Mouse (Mus musculus): ENCODE results near the gene Apoc2.
"Not testable (repeated sequence)": the region's sequence is repeated elsewhere in the genome, so short reads cannot be mapped to it uniquely, and the experiment has no call there.

The Apoc2 gene

GRCm38 (mm10) chr7:19698907-19699826, 21.4 kb upstream of the Apoc2 start, which contains the start of gene Apoe:
Gene Apoe, minus strand, starts transcription at chr7:19699188.
- DNase-seq: peak; percentile 55 to 79

- DNase-seq: peak in 1 of 2 experiments; percentile 46
Measured at GRCm38 (mm10) chr7:19697949-19698906, 20.5 kb upstream of the Apoc2 start.

- DNase-seq: no peak
Measured at GRCm38 (mm10) chr7:19696336-19696873, 18.7 kb upstream of the Apoc2 start.

- DNase-seq: no peak
Measured at GRCm38 (mm10) chr7:19695881-19696280, 18.1 kb upstream of the Apoc2 start.

- no peak for DNase-seq
Measured at GRCm38 (mm10) chr7:19695213-19695594, 17.5 kb upstream of the Apoc2 start.

- no peak for DNase-seq
Measured at GRCm38 (mm10) chr7:19694336-19695212, 16.8 kb upstream of the Apoc2 start.

- peak; percentile 79 to 91 for DNase-seq
Measured at GRCm38 (mm10) chr7:19693421-19693820, 15.7 kb upstream of the Apoc2 start.

- peak; percentile 70 to 85 for DNase-seq
Measured at GRCm38 (mm10) chr7:19691873-19692865, 14.4 kb upstream of the Apoc2 start, which contains the start of gene Apoc1. Gene Apoc1, minus strand, starts transcription at chr7:19692660.

- DNase-seq: no peak
Measured at GRCm38 (mm10) chr7:19691434-19691833, 13.7 kb upstream of the Apoc2 start.

- no peak for DNase-seq
Measured at GRCm38 (mm10) chr7:19690845-19691244, 13.1 kb upstream of the Apoc2 start.

GRCm38 (mm10) chr7:19688611-19689010, 10.9 kb upstream of the Apoc2 start:
- DNase-seq: no peak

- no peak for DNase-seq
Measured at GRCm38 (mm10) chr7:19688101-19688500, 10.4 kb upstream of the Apoc2 start.

- not testable (repeated sequence) for DNase-seq
Measured at GRCm38 (mm10) chr7:19686927-19687583, 9.3 kb upstream of the Apoc2 start.

GRCm38 (mm10) chr7:19686521-19686920, 8.8 kb upstream of the Apoc2 start:
- no peak for DNase-seq

- no peak for DNase-seq
Measured at GRCm38 (mm10) chr7:19685374-19685773, 7.6 kb upstream of the Apoc2 start.

- no peak for DNase-seq
Measured at GRCm38 (mm10) chr7:19683771-19684201, 6.0 kb upstream of the Apoc2 start.

- DNase-seq: no peak
Measured at GRCm38 (mm10) chr7:19682979-19683378, 5.2 kb upstream of the Apoc2 start.

- DNase-seq: no peak
Measured at GRCm38 (mm10) chr7:19681202-19681694, 3.5 kb upstream of the Apoc2 start, which contains the start of the genes Gm44805 and Apoc4. Gene Gm44805, minus strand, starts transcription at chr7:19681423. Gene Apoc4, minus strand, starts transcription at chr7:19681479.

GRCm38 (mm10) chr7:19680702-19681101, 3.0 kb upstream of the Apoc2 start:
- no peak for DNase-seq

GRCm38 (mm10) chr7:19678901-19679300, 1.2 kb upstream of the Apoc2 start:
- no peak for DNase-seq

All from lung, postnatal 4 days (tissue).